Mouse (Mus musculus) intestine, embryonic 14.5 days (tissue): ENCODE measurements around the gene Mier2. TPM values are rescaled to one million over a fixed set of nuclear protein-coding genes. Genes with fewer than 3 reads are reported as not detected.

ENCODE experiments used
- microRNA-seq: library from miRNA; unstranded; fragments of <30 nt; microRNA quantifications from one replicate; pipeline ENCODE4, GENCODE M21; 2016
- polyA plus RNA-seq: library from polyadenylated mRNA; unstranded; fragments of >200 nt; fragmentation: Nextera tagmentation; extraction: Ambion mirVana; gene quantifications from 2 replicates; pipeline ENCODE4 v1.2.1, GENCODE M21; 2014

Gene Mier2
- polyA plus RNA-seq, 1 experiment from 2014 or later = 47.9 TPM

Small RNAs within 50 kb of the gene (microRNA-seq; reads per million reads assigned to microRNA genes)
- gene Mir6909 = 0.85 reads per million, percentile 4 among the genes with 10 or more reads in this experiment

Other genes with a start within 250 kb of the Mier2 start
- not detected in 2 replicates for gene Vmn2r82, start 198.7 kb downstream of the Mier2 start, polyA plus RNA-seq
- gene Vmn2r83, start 86.5 kb downstream of the Mier2 start, polyA plus RNA-seq = not detected in 2 replicates
- 91.9 and 92.2 TPM in 2 replicates for gene Plpp2, start 21.4 kb downstream of the Mier2 start, polyA plus RNA-seq
- not detected in 2 replicates for gene Theg, start 32.1 kb upstream of the Mier2 start, polyA plus RNA-seq
- gene C2cd4c, start 58.8 kb upstream of the Mier2 start, polyA plus RNA-seq = 0.19 TPM in 1 of 2 replicates, not detected in the other
- gene Shc2, start 82.7 kb upstream of the Mier2 start, polyA plus RNA-seq = 8.1 and 8.4 TPM in 2 replicates
- gene Odf3l2, start 90.5 kb upstream of the Mier2 start, polyA plus RNA-seq = not detected in 2 replicates
- 32.5 and 34.7 TPM in 2 replicates for gene Madcam1, start 109.4 kb upstream of the Mier2 start, polyA plus RNA-seq
- gene Tpgs1, start 114.2 kb upstream of the Mier2 start, polyA plus RNA-seq = 80.1 and 81.2 TPM in 2 replicates
- gene Cdc34, start 127.0 kb upstream of the Mier2 start, polyA plus RNA-seq = 129 and 145 TPM in 2 replicates
- gene Gzmm, start 133.8 kb upstream of the Mier2 start, polyA plus RNA-seq = 0.78 and 1.2 TPM in 2 replicates
- gene Bsg, start 149.3 kb upstream of the Mier2 start, polyA plus RNA-seq = 895 and 900 TPM in 2 replicates
- gene Hcn2, start 161.4 kb upstream of the Mier2 start, polyA plus RNA-seq = 0.09 and 0.12 TPM in 2 replicates
- gene Polrmt, start 191.4 kb upstream of the Mier2 start, polyA plus RNA-seq = 37.9 and 40.1 TPM in 2 replicates
- 0.26 and 0.42 TPM in 2 replicates for gene Fgf22, start 199.9 kb upstream of the Mier2 start, polyA plus RNA-seq
- gene Rnf126, start 211.8 kb upstream of the Mier2 start, polyA plus RNA-seq = 80.3 and 90.3 TPM in 2 replicates
- 10.1 and 11.1 TPM in 2 replicates for gene Fstl3, start 222.1 kb upstream of the Mier2 start, polyA plus RNA-seq
- 0.45 TPM in 1 of 2 replicates, not detected in the other for gene Prss57, start 235.8 kb upstream of the Mier2 start, polyA plus RNA-seq
- 63.4 and 66.2 TPM in 2 replicates for gene Palm, start 238.4 kb upstream of the Mier2 start, polyA plus RNA-seq